Mouse (Mus musculus): ENCODE measurements around the gene Porcn. TPM values are rescaled to one million over a fixed set of nuclear protein-coding genes. Genes with fewer than 3 reads are reported as not detected.

The Porcn gene
- polyA plus RNA-seq, 1 experiment from 2014 or later = 14.4 TPM

DNA sequence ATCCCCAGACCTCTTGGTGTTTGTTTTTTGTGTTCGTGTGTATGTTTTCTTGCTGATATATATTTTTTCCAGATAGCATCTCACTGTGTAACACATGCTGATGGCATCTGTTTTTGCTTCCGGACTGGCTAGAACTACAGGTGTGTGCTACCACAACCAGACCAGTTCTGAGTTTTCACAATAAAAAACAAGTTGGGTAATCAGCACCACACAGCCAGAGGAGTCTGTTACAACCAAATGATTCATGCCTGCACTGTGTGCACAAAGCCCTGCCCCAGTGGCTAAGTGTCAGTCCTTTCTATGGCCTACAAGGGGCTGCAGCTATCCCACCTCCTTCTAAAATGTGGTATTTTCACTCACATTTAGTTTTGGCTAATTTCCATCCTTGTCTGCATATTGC, 30.4 kb upstream of the Porcn start:
- no peak overlapping the region for H3K27ac ChIP-seq (ENCODE audit: low read length)

DNA sequence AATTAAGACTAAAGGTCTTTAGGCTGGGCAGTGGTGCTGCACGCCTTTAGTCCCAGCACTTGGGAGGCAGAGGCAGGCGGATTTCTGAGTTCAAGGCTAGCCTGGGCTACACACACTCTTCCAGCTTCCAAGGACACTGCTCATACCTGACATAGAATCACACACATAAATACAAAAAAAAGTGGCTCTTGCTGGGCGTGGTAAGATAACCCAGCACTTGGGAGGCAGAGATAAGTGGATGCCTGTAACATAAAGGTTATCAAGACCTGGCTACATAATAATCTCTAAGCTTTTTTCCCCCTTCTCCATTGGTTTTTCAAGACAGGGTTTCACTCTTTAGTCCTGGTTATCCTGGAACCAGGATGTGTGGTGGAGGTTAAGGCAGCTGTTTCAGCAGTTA, 27.3 kb upstream of the Porcn start:
- H3K4me3 ChIP-seq (ENCODE audit: low read length) = no peak overlapping the region
- H3K9me3 ChIP-seq (ENCODE audit: control insufficient read depth, low read length) = no peaks in the 10 kb centered on the region
- H3K27ac ChIP-seq (ENCODE audit: low read length) = no peak overlapping the region
- H3K9ac ChIP-seq (ENCODE audit: low read length) = no peak overlapping the region
- no peak overlapping the region for H3K4me2 ChIP-seq (ENCODE audit: low read depth, low read length)
- H3K36me3 ChIP-seq (ENCODE audit: control insufficient read depth, insufficient read depth, low read length) = no peaks in the 10 kb centered on the region
- no peaks in the 10 kb centered on the region for H3K27me3 ChIP-seq (ENCODE audit: control insufficient read depth, insufficient read depth, low read depth, low read length)
- WGBS = 69% methylated on average over 3 of the region's 3 CpGs
- no peaks in the 10 kb centered on the region for H3K4me1 ChIP-seq (replicated peaks; ENCODE audit: control insufficient read depth, insufficient read depth, low read length)
- no peak for ATAC-seq (ENCODE audit: low read depth)

More for the DNA sequence above, 30.4 kb upstream of the Porcn start:
- H3K36me3 ChIP-seq (ENCODE audit: control insufficient read depth, insufficient read depth, low read length) = no peaks in the 10 kb centered on the region
- H3K9me3 ChIP-seq (ENCODE audit: control insufficient read depth, low read length) = no peaks in the 10 kb centered on the region
- H3K27me3 ChIP-seq (ENCODE audit: control insufficient read depth, insufficient read depth, low read depth, low read length) = no peaks in the 10 kb centered on the region
- no peak overlapping the region for H3K9ac ChIP-seq (ENCODE audit: low read length)
- ATAC-seq (ENCODE audit: low read depth) = no peak
- no peak overlapping the region for H3K4me2 ChIP-seq (ENCODE audit: low read depth, low read length)
- H3K4me3 ChIP-seq (ENCODE audit: low read length) = no peak overlapping the region
- no peaks in the 10 kb centered on the region for H3K4me1 ChIP-seq (replicated peaks; ENCODE audit: control insufficient read depth, insufficient read depth, low read length)
- WGBS = 65% methylated on average over 2 of the region's 2 CpGs

- Histone ChIP-seq H3K27ac (ENCODE audit: low read length) (no peak overlapping the region), H3K9me3 (ENCODE audit: control insufficient read depth, low read length) (no peaks in the 10 kb centered on the region), H3K4me1 (replicated peaks; ENCODE audit: control insufficient read depth, insufficient read depth, low read length) (no peaks in the 10 kb centered on the region), H3K4me2 (ENCODE audit: low read depth, low read length) (no peak overlapping the region), H3K9ac (ENCODE audit: low read length) (no peak overlapping the region), H3K4me3 (ENCODE audit: low read length) (no peak overlapping the region), H3K36me3 (ENCODE audit: control insufficient read depth, insufficient read depth, low read length) (no peaks in the 10 kb centered on the region), H3K27me3 (ENCODE audit: control insufficient read depth, insufficient read depth, low read depth, low read length) (no peaks in the 10 kb centered on the region)
- WGBS = 80% methylated on average over 4 of the region's 4 CpGs
- no peak for ATAC-seq (ENCODE audit: low read depth)
These were observed 23.9 kb upstream of the Porcn start for GRCm38 (mm10) chrX:8230272-8230671.

DNA sequence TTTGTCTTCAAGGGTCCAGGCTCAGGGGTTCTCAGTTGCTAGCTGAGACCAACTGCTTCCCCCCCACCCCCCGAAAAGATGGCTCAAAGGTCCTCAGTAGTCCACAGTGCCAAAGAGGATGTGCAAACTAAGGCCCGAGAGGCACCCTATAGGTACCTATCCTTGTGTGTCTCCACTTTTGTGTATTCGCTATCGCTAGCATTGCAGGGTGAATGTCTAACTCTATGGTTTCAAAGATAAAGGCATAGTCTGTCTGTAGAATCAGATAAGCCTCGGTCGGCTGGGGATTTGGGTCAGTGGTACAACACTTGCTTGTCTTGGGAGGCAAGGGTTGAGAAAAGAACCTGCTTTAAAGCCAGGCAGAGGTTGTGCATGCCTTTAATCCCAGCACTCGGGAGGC, 17.1 kb upstream of the Porcn start:
- Histone ChIP-seq H3K4me3 (ENCODE audit: low read length) (no peak overlapping the region), H3K9me3 (ENCODE audit: control insufficient read depth, low read length) (no peaks in the 10 kb centered on the region), H3K27me3 (ENCODE audit: control insufficient read depth, insufficient read depth, low read depth, low read length) (no peaks in the 10 kb centered on the region), H3K27ac (ENCODE audit: low read length) (no peak overlapping the region), H3K4me1 (replicated peaks; ENCODE audit: control insufficient read depth, insufficient read depth, low read length) (no peaks in the 10 kb centered on the region), H3K9ac (ENCODE audit: low read length) (no peak overlapping the region), H3K4me2 (ENCODE audit: low read depth, low read length) (no peak overlapping the region), H3K36me3 (ENCODE audit: control insufficient read depth, insufficient read depth, low read length) (no peaks in the 10 kb centered on the region)
- WGBS = 81% methylated on average over 7 of the region's 7 CpGs
- ATAC-seq (ENCODE audit: low read depth) = no peak

- WGBS = 46% methylated on average over 7 of the region's 7 CpGs
- no peak for ATAC-seq (ENCODE audit: low read depth)
These were observed 16.5 kb upstream of the Porcn start for GRCm38 (mm10) chrX:8222678-8223421.

DNA sequence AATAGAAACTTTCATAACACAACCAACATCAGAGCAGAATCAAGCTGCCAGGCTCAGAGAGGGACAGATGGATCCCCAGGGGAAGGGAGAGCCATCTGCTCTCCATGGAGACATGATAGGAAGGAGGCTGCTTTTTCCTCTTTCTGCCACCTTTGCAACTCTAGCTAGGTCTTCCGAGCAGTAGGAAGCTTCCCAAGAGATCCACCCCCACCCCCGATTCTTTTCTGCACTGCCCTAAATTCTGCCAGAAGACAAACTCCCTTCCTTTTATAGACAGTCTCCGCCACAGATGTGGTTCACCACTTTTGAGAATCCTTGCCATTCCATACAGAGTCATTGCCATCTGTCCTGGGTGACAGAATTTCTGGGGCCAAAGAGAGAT, 16.0 kb upstream of the Porcn start:
- ATAC-seq (ENCODE audit: low read depth) = no peak
- no peaks in the 10 kb centered on the region for H3K9me3 ChIP-seq (ENCODE audit: control insufficient read depth, low read length)
- whole genome bisulfite sequencing = 78% methylated on average over 3 of the region's 3 CpGs

More at GRCm38 (mm10) chrX:8222678-8223421, 16.5 kb upstream of the Porcn start:
- Histone ChIP-seq H3K36me3 (ENCODE audit: control insufficient read depth, insufficient read depth, low read length) (no peaks in the 10 kb centered on the region), H3K9ac (ENCODE audit: low read length) (no peak overlapping the region), H3K4me2 (ENCODE audit: low read depth, low read length) (no peak overlapping the region), H3K9me3 (ENCODE audit: control insufficient read depth, low read length) (no peaks in the 10 kb centered on the region), H3K4me1 (replicated peaks; ENCODE audit: control insufficient read depth, insufficient read depth, low read length) (no peaks in the 10 kb centered on the region), H3K27ac (ENCODE audit: low read length) (no peak overlapping the region), H3K4me3 (ENCODE audit: low read length) (no peak overlapping the region), H3K27me3 (ENCODE audit: control insufficient read depth, insufficient read depth, low read depth, low read length) (no peaks in the 10 kb centered on the region)

GRCm38 (mm10) chrX:8219651-8220050, 13.3 kb upstream of the Porcn start:
- no peaks in the 10 kb centered on the region for H3K9me3 ChIP-seq (ENCODE audit: control insufficient read depth, low read length)
- H3K4me3 ChIP-seq (ENCODE audit: low read length) = no peak overlapping the region
- no peaks in the 10 kb centered on the region for H3K4me1 ChIP-seq (replicated peaks; ENCODE audit: control insufficient read depth, insufficient read depth, low read length)
- no peaks in the 10 kb centered on the region for H3K27me3 ChIP-seq (ENCODE audit: control insufficient read depth, insufficient read depth, low read depth, low read length)
- no peak overlapping the region for H3K9ac ChIP-seq (ENCODE audit: low read length)
- H3K36me3 ChIP-seq (ENCODE audit: control insufficient read depth, insufficient read depth, low read length) = no peaks in the 10 kb centered on the region
- ATAC-seq (ENCODE audit: low read depth) = peak; percentile 79
- no peak overlapping the region for H3K4me2 ChIP-seq (ENCODE audit: low read depth, low read length)
- 38% methylated on average over 8 of the region's 8 CpGs for WGBS
- H3K27ac ChIP-seq (ENCODE audit: low read length) = peak overlapping the region; percentile 55

More for the DNA sequence above, 16.0 kb upstream of the Porcn start:
- H3K9ac ChIP-seq (ENCODE audit: low read length) = no peak overlapping the region
- H3K36me3 ChIP-seq (ENCODE audit: control insufficient read depth, insufficient read depth, low read length) = no peaks in the 10 kb centered on the region
- H3K4me1 ChIP-seq (replicated peaks; ENCODE audit: control insufficient read depth, insufficient read depth, low read length) = no peaks in the 10 kb centered on the region
- no peak overlapping the region for H3K4me3 ChIP-seq (ENCODE audit: low read length)
- no peaks in the 10 kb centered on the region for H3K27me3 ChIP-seq (ENCODE audit: control insufficient read depth, insufficient read depth, low read depth, low read length)
- no peak overlapping the region for H3K4me2 ChIP-seq (ENCODE audit: low read depth, low read length)
- no peak overlapping the region for H3K27ac ChIP-seq (ENCODE audit: low read length)

DNA sequence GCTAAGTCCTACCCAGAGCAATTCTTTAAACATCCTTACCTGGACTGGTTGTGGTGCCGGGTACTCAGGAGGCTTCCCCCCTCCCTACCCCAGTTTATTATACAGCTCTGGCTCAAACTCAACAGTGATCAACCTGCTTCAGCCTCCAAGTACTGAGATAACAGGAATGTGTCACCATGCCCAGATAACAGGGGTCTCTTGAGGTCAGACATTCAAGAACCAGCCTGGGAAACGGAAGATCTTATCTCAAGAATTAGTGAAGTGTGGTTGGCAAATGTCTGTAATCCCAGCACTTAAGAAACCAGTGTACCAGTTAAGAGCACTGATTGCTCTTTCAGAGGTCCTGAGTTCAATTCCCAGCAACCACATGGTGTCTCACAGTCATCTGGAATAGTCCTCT, 11.8 kb upstream of the Porcn start:
- H3K4me1 ChIP-seq (replicated peaks; ENCODE audit: control insufficient read depth, insufficient read depth, low read length) = no peaks in the 10 kb centered on the region
- H3K9ac ChIP-seq (ENCODE audit: low read length) = no peak overlapping the region
- H3K9me3 ChIP-seq (ENCODE audit: control insufficient read depth, low read length) = no peaks in the 10 kb centered on the region
- H3K36me3 ChIP-seq (ENCODE audit: control insufficient read depth, insufficient read depth, low read length) = no peaks in the 10 kb centered on the region
- WGBS = 30% methylated on average over 2 of the region's 2 CpGs
- no peak overlapping the region for H3K27ac ChIP-seq (ENCODE audit: low read length)
- no peak overlapping the region for H3K4me2 ChIP-seq (ENCODE audit: low read depth, low read length)
- ATAC-seq (ENCODE audit: low read depth) = no peak
- H3K27me3 ChIP-seq (ENCODE audit: control insufficient read depth, insufficient read depth, low read depth, low read length) = no peaks in the 10 kb centered on the region
- H3K4me3 ChIP-seq (ENCODE audit: low read length) = no peak overlapping the region

GRCm38 (mm10) chrX:8217383-8217782, 11.1 kb upstream of the Porcn start:
- 40% methylated on average over 6 of the region's 6 CpGs for WGBS
- H3K27me3 ChIP-seq (ENCODE audit: control insufficient read depth, insufficient read depth, low read depth, low read length) = no peaks in the 10 kb centered on the region
- no peaks in the 10 kb centered on the region for H3K36me3 ChIP-seq (ENCODE audit: control insufficient read depth, insufficient read depth, low read length)
- H3K9ac ChIP-seq (ENCODE audit: low read length) = no peak overlapping the region
- no peak overlapping the region for H3K4me3 ChIP-seq (ENCODE audit: low read length)
- no peaks in the 10 kb centered on the region for H3K9me3 ChIP-seq (ENCODE audit: control insufficient read depth, low read length)
- ATAC-seq (ENCODE audit: low read depth) = no peak
- no peak overlapping the region for H3K4me2 ChIP-seq (ENCODE audit: low read depth, low read length)
- H3K27ac ChIP-seq (ENCODE audit: low read length) = no peak overlapping the region
- no peaks in the 10 kb centered on the region for H3K4me1 ChIP-seq (replicated peaks; ENCODE audit: control insufficient read depth, insufficient read depth, low read length)
